Mouse (Mus musculus): ENCODE results near the gene Hivep3. TPM values are rescaled to one million over a fixed set of nuclear protein-coding genes. Genes with fewer than 3 reads are reported as not detected.

Hivep3 gene
- polyA plus RNA-seq, 1 experiment, result 0.54 TPM

DNA sequence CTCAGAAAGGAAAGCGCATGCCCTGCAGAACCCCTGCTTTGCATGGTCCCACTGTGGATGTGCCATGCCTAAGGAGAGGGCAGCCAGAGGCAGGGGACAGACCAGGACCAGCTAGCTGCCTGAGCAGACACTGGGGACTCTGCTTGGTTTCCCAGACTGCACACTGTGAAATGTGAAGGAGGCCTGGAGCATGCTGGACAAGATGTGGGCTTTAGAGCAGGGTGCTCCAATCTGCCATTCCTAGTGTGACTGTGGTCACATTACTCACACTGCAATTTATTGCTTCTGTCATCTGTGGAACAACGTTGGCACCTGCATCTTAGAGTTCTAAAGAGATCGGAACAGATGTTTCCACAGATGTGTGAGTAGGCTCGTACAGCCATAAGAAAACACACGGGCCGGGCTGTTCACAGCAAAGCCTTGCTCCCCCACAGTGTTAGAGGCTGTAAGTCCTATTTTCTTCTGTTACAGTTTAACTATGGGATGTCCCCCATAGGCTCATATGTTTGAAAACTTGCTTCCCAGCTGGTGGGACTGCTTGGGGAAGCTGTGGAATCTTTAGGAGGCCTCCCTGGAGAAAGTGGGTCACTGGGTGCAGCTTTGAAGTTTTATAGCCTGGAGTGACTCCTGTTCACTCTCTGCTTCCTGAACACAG lies 154.1 kb downstream of the Hivep3 start:
- TF ChIP-seq POLR2A (IDR thresholded peaks at IDR 0.05; ENCODE audit: insufficient read length, low read depth) (no peak), POLR2AphosphoS2 (IDR thresholded peaks at IDR 0.05; ENCODE audit: insufficient read length, low read depth) (no peak), REST (IDR thresholded peaks at IDR 0.05; ENCODE audit: insufficient read depth, insufficient read length) (no peak), MAX (IDR thresholded peaks at IDR 0.05; ENCODE audit: low read depth) (no peak), SRF (IDR thresholded peaks at IDR 0.05; ENCODE audit: control insufficient read depth, insufficient read length, low read depth) (no peak), CEBPB (IDR thresholded peaks at IDR 0.05; ENCODE audit: insufficient read depth, poor library complexity, severe bottlenecking) (no peak), TCF3 (IDR thresholded peaks at IDR 0.05; ENCODE audit: insufficient read length, low read depth) (no peak), MYOD1 (IDR thresholded peaks at IDR 0.05; ENCODE audit: control insufficient read depth in 1 of 3, insufficient read length in 2 of 3, low read depth in 2 of 3) (no peak), TCF12 (IDR thresholded peaks at IDR 0.05; ENCODE audit: insufficient read depth, poor library complexity, severe bottlenecking) (no peak)
- no peak overlapping the region for H3K4me2 ChIP-seq (ENCODE audit: low read depth)
- H3K79me2 ChIP-seq (ENCODE audit: control insufficient read depth, insufficient read depth), result no peaks in the 10 kb centered on the region

DNA sequence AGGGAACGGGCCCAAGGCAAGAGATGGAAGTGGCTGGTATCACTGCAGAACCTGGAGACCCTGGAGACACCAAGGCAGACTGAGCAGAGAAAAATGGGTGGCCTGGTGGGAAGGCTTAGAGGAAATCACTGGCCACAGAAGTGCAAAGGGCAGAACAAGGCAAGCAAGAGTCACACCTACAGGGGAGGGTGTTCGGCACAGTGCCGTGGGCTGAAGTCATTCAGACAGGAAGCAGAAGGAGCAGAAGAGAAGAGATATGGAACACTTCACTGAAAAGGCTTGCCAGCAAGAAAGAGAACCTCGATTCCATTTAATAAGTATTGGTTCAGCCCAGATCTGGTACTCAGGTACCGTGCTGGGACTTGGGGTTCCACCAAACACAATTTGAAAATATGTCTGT lies 156.2 kb downstream of the Hivep3 start:
- H3K79me2 ChIP-seq (ENCODE audit: control insufficient read depth, insufficient read depth), result no peaks in the 10 kb centered on the region
- H3K4me3 ChIP-seq, result no peak overlapping the region
- no peaks in the 10 kb centered on the region for H3K36me3 ChIP-seq (ENCODE audit: control insufficient read depth, insufficient read depth)
- no peak overlapping the region for H3K4me2 ChIP-seq (ENCODE audit: low read depth)
- H3ac ChIP-seq (ENCODE audit: control insufficient read depth, insufficient read length), result no peak overlapping the region
- H3K27me3 ChIP-seq (ENCODE audit: control insufficient read depth, insufficient read depth, insufficient read length), result no peaks in the 10 kb centered on the region
- no peak for TF ChIP-seq POLR2AphosphoS2 (IDR thresholded peaks at IDR 0.05; ENCODE audit: insufficient read length, low read depth)

More for the DNA sequence above, 154.1 kb downstream of the Hivep3 start:
- H3K27me3 ChIP-seq (ENCODE audit: control insufficient read depth, insufficient read depth, insufficient read length), result peaks cover 3% of the 10 kb centered on the region
- no peak overlapping the region for H3K4me3 ChIP-seq
- no peak overlapping the region for H3ac ChIP-seq (ENCODE audit: control insufficient read depth, insufficient read length)
- no peaks in the 10 kb centered on the region for H3K36me3 ChIP-seq (ENCODE audit: control insufficient read depth, insufficient read depth)

DNA sequence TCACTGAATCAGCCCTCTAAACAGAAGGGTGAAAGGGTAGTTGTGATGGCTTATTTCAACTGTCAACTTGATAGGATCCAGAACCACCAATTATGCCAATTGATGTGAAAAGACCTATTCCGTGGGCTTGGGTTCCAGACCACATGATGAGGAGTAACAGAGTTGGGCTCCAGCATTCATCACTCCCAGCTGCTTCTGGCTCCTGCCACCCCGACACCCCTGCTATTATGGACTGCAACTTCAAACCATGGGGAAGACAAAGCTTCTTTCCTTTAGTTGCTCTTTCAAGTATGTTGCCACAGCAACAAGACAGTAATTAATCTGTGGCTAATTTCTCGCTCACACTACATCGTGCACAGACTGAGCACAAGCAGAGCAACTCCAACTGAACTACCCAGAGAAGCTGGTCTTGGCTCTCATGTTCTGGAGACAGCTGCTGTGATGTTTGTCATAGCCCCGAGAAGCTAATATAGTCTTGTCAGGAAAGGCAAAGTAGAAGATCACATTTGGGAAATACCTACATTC lies 159.7 kb downstream of the Hivep3 start:
- no peak overlapping the region for H3K4me3 ChIP-seq
- TF ChIP-seq TCF12 (IDR thresholded peaks at IDR 0.05; ENCODE audit: insufficient read depth, poor library complexity, severe bottlenecking), result no peak
- no peak for TF ChIP-seq REST (IDR thresholded peaks at IDR 0.05; ENCODE audit: insufficient read depth, insufficient read length)
- no peak for TF ChIP-seq USF1 (IDR thresholded peaks at IDR 0.05; ENCODE audit: low read depth)
- no peak for TF ChIP-seq SRF (IDR thresholded peaks at IDR 0.05; ENCODE audit: control insufficient read depth, insufficient read length, low read depth)
- no peak for TF ChIP-seq POLR2AphosphoS2 (IDR thresholded peaks at IDR 0.05; ENCODE audit: insufficient read length, low read depth)
- no peak for TF ChIP-seq CEBPB (IDR thresholded peaks at IDR 0.05; ENCODE audit: insufficient read depth, poor library complexity, severe bottlenecking)
- no peak for TF ChIP-seq E2F4 (IDR thresholded peaks at IDR 0.05; ENCODE audit: insufficient read depth)
- TF ChIP-seq MAX (IDR thresholded peaks at IDR 0.05; ENCODE audit: low read depth), result no peak
- TF ChIP-seq TCF3 (IDR thresholded peaks at IDR 0.05; ENCODE audit: insufficient read length, low read depth), result no peak
- TF ChIP-seq POLR2A (IDR thresholded peaks at IDR 0.05; ENCODE audit: insufficient read length, low read depth), result no peak
- no peak for TF ChIP-seq MYOG (IDR thresholded peaks at IDR 0.05; ENCODE audit: control insufficient read depth in 1 of 3, insufficient read depth in 1 of 3, insufficient read length in 2 of 3, low read depth in 2 of 3)
- no peak for TF ChIP-seq MYOD1 (IDR thresholded peaks at IDR 0.05; ENCODE audit: control insufficient read depth in 1 of 3, insufficient read length in 2 of 3, low read depth in 2 of 3)

DNA sequence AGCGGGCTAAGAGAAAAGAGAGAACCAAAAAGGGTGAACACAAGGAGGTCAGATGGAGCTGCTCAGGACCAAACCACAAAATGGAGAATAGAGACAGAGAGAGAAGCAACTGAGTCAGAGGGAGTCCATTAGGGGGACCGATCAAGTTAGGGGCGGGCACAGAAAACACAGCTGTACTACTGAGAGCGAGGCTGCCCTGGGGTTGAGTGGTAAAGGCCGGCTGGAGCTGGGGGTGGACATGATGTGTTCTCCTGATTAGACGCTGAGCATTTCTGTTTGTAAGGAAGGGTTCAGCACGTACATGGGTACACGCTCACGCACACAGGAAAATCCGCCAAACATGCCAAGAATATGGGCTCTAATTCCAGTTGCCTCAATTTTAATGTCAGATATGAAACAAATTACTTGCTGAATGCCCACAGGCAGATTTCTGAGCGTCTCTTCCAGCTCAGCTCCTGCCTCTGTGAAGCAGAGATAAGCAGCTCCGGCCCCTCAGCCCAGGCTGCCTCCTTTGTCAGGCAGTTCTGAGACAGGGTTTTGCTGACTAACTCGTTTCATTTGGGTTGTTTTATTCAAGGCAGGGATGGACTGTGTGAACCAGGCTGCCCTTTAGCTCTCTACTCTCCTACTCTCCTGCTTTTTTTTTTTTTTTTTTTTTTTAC lies 161.3 kb downstream of the Hivep3 start:
- TF ChIP-seq SRF (IDR thresholded peaks at IDR 0.05; ENCODE audit: control insufficient read depth, insufficient read length, low read depth) (no peak), CEBPB (IDR thresholded peaks at IDR 0.05; ENCODE audit: insufficient read depth, poor library complexity, severe bottlenecking) (no peak), MAX (IDR thresholded peaks at IDR 0.05; ENCODE audit: low read depth) (no peak), MYOD1 (IDR thresholded peaks at IDR 0.05; ENCODE audit: control insufficient read depth in 1 of 3, insufficient read length in 2 of 3, low read depth in 2 of 3) (no peak), TCF12 (IDR thresholded peaks at IDR 0.05; ENCODE audit: insufficient read depth, poor library complexity, severe bottlenecking) (no peak), TCF3 (IDR thresholded peaks at IDR 0.05; ENCODE audit: insufficient read length, low read depth) (no peak), REST (IDR thresholded peaks at IDR 0.05; ENCODE audit: insufficient read depth, insufficient read length) (no peak), POLR2A (IDR thresholded peaks at IDR 0.05; ENCODE audit: insufficient read length, low read depth) (no peak), MYOG (IDR thresholded peaks at IDR 0.05; ENCODE audit: control insufficient read depth in 1 of 3, insufficient read depth in 1 of 3, insufficient read length in 2 of 3, low read depth in 2 of 3) (no peak), POLR2AphosphoS2 (IDR thresholded peaks at IDR 0.05; ENCODE audit: insufficient read length, low read depth) (no peak), USF1 (IDR thresholded peaks at IDR 0.05; ENCODE audit: low read depth) (no peak), E2F4 (IDR thresholded peaks at IDR 0.05; ENCODE audit: insufficient read depth) (no peak)
- no peak overlapping the region for H3K4me3 ChIP-seq
- no peaks in the 10 kb centered on the region for H3K27me3 ChIP-seq (ENCODE audit: control insufficient read depth, insufficient read depth, insufficient read length)
- no peak overlapping the region for H3ac ChIP-seq (ENCODE audit: control insufficient read depth, insufficient read length)
- no peaks in the 10 kb centered on the region for H3K79me2 ChIP-seq (ENCODE audit: control insufficient read depth, insufficient read depth)
- no peaks in the 10 kb centered on the region for H3K36me3 ChIP-seq (ENCODE audit: control insufficient read depth, insufficient read depth)
- no peak overlapping the region for H3K4me2 ChIP-seq (ENCODE audit: low read depth)

More for the DNA sequence above, 159.7 kb downstream of the Hivep3 start:
- Histone ChIP-seq H3ac (ENCODE audit: control insufficient read depth, insufficient read length) (no peak overlapping the region), H3K36me3 (ENCODE audit: control insufficient read depth, insufficient read depth) (no peaks in the 10 kb centered on the region), H3K4me2 (ENCODE audit: low read depth) (no peak overlapping the region), H3K27me3 (ENCODE audit: control insufficient read depth, insufficient read depth, insufficient read length) (no peaks in the 10 kb centered on the region), H3K79me2 (ENCODE audit: control insufficient read depth, insufficient read depth) (no peaks in the 10 kb centered on the region)

All from myocyte (in vitro differentiated cells).